Mouse (Mus musculus) central nervous system, embryonic 14 days (tissue): ENCODE results near the gene Dgat2l6. TPM values are rescaled to one million over a fixed set of nuclear protein-coding genes. Genes with fewer than 3 reads are reported as not detected.

Experiments used
- polyA plus RNA-seq: library from polyadenylated mRNA; depleted of rRNA; stranded (reverse); fragments of >200 nt; gene quantifications from 2 replicates; pipeline ENCODE4 v1.2.3, GENCODE M21; 2012; rRNA removed

Gene Dgat2l6
- 0.01 TPM in 1 of 2 replicates, not detected in the other for polyA plus RNA-seq

DNA sequence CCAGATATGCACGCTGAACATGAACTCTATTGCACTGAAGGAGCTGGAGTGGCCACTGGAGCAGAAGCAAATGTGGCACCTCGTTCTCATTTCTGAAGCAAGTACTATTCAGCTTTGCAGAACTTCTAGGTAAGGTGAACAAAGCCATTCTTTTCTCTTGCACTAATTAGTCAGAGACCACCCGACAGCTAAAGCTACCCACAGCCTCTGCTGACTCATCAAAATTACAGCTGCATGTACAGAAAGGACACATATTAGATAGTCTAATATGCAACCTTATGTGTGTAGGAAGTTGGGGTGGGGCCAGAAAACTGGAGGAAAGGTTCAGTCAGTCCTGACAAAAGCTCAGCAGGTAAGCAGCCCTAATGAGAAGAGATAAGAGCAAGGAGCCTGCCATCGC, at the start of gene Dgat2l6:
Gene Dgat2l6, plus strand, starts transcription at position 368 of the 400 bp plus-strand sequence.

GRCm38 (mm10) chrX:100494068-100494978, 30.3 kb upstream of the Dgat2l6 start, which contains the start of gene Igbp1:
Igbp1 (plus strand) TSS chrX:100494291.

GRCm38 (mm10) chrX:100571951-100572350, 47.3 kb downstream of the Dgat2l6 start, which contains the start of gene Awat1:
Awat1 (plus strand) TSS chrX:100572251.

DNA sequence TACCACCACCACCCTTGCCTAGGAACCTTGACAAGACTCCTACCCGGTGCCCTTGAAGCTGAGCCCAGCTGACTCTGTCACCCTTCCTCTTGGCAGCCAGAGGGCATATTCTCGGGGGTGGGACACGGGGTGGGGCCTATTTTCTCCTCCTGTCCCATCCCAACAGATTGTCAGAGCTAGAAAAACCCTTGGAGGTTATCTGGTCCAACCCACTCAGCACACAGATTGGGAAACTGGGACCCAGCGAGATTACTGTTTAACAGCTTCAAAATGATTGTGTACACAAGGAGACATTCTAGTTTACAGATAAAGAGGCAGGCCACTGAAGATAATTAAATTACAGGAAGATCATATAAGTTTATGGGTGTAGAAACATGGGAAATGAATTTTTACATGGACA, 70.2 kb downstream of the Dgat2l6 start, which contains the start of gene P2ry4:
Gene P2ry4, minus strand, starts transcription at position 79 of the 400 bp plus-strand sequence.

Other genes starting within 250 kb of the Dgat2l6 start
- gene Otud6a, start 95.8 kb upstream of the Dgat2l6 start, polyA plus RNA-seq: not detected in 2 replicates
- gene Awat2, start 82.1 kb upstream of the Dgat2l6 start, polyA plus RNA-seq: 0.31 and 0.38 TPM in 2 replicates
- gene Igbp1, start 30.5 kb upstream of the Dgat2l6 start, polyA plus RNA-seq: 52.7 and 57.8 TPM in 2 replicates
- not detected in 2 replicates for gene Awat1, start 47.4 kb downstream of the Dgat2l6 start, polyA plus RNA-seq
- gene P2ry4, start 70.0 kb downstream of the Dgat2l6 start, polyA plus RNA-seq: 0.03 and 0.06 TPM in 2 replicates
- gene Arr3, start 80.7 kb downstream of the Dgat2l6 start, polyA plus RNA-seq: 0.09 and 0.17 TPM in 2 replicates
- 10.7 and 16.5 TPM in 2 replicates for gene Kif4, start 100.9 kb downstream of the Dgat2l6 start, polyA plus RNA-seq
- 67.7 and 72.6 TPM in 2 replicates for gene Pdzd11, start 101.7 kb downstream of the Dgat2l6 start, polyA plus RNA-seq
- gene Gdpd2, start 205.0 kb downstream of the Dgat2l6 start, polyA plus RNA-seq: 43.3 and 48.7 TPM in 2 replicates
- gene Dlg3, start 242.9 kb downstream of the Dgat2l6 start, polyA plus RNA-seq: 50.6 and 59.5 TPM in 2 replicates